Mouse (Mus musculus): ENCODE data around the gene Mta2.
"Not testable (repeated sequence)": the region's sequence is repeated elsewhere in the genome, so short reads cannot be mapped to it uniquely, and the experiment has no call there.

Mta2 gene

DNA sequence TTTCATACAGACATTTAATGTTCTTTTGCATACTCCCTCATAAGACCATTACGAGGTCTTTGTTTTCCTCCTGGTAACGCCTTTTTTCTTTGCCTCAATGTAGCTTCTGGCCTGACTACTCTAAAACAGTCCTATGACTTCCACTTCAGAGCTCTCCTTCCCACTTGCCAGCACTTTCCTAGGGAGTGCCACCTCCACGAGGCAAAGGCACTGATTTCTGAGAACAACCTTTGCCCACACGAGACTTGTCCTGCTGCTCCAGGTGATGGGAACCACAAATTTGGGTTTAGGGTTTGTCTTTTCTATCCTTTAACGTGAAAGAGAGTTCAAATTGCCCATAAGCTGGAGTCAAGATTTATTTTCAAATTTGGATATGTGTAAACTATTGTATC lies 24.5 kb downstream of the Mta2 start:
- no peak for DNase-seq (ENCODE audit: low read depth in 2 of 2, low spot score in 2 of 2)

DNA sequence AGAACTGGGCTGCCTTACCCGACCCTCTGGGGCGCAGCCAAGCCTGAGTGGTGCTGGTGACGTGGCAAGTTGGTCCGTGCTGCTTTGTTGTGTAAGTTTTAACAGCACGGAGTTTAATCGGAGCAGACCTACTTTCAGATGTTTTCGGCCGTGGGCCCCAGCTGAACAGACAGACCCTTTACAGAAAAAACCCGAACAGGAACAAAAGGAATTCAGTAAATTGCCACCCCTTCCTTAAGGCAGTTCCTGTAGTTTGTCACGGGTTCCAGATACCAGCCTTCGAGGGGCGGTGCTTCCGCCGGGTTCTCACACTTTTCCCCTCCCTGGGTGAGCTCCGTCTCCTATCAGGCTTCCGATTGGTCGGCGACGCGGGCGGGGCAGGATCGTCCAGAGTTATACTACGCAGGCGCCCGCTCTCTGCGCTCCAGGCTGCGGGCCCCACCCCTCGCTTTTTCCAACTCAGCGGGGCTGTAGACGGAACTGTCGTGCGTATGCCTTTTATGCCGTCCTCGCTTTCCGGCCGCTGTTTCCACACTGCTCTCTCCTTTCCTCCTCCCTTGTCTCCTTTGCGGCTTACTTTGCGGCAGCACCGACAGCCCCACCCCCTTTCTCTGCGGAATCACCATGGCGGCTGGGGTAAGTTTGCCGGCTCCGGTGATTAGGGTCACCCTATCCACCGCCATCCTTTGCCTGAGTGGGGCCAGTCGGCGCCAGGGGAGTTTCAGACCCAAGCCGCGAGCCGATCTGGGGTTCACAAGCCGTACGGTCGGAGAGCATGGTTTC lies 25.1 kb downstream of the Mta2 start, which contains the start of gene Eef1g:
Gene Eef1g (plus strand): TSS at position 452 of the 783 bp plus-strand sequence.
- DNase-seq (ENCODE audit: low read depth in 2 of 2, low spot score in 2 of 2) = peak; percentile 97 to 98

DNA sequence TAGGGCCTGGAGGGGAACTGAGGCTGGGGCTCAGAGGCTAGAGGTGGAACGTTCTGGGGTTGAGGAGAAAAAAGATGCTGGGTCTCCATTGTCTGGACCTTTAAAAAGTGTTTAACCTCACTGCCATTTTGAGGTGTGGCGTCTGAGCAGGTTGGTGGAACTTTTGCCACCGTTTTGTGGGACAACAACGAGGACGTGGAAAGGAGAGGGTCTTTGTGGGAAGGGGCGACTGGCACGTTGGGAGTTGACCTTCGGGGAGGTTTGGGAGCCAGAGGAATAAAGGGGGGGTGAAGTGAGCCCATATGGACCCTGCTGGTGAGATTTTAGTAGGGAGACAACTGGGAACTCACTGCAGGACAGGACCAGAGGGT lies 25.7 kb downstream of the Mta2 start:
- DNase-seq (ENCODE audit: low read depth in 2 of 2, low spot score in 2 of 2) = no peak

DNA sequence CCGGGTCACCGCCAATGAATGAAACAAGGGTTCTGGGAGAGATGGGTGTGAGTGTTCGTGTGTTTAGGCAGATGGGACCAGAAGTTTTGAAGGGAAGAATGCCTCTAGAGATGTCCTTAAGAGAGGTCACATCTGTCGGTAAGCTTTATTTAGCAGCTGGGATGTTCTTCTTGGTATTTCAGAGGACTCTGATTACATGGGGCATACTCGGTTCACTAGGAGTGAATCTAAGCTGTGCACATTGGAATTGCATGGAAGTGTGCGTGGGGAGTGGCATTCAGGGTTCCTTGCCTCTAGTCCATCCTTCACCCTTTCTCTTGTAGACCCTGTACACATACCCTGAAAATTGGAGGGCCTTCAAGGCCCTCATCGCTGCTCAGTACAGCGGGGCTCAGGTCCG lies 26.2 kb downstream of the Mta2 start:
- DNase-seq (ENCODE audit: low read depth in 2 of 2, low spot score in 2 of 2) = no peak

DNA sequence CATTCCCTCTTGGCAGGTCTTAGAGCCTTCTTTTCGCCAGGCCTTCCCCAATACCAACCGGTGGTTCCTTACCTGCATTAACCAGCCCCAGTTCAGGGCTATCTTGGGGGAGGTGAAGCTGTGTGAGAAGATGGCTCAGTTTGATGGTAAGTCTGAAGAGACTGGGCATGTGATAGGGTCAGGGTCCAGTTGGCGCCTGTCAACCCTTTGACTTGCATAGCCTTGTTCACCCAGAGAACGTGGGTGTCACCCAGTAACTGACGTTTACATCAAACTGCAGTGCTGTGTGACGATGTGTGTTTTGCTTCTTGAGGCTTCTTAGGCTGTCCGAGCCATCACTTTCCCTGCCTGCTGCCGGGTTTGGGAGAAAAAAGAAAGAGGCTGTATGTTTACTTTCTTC lies 30.8 kb downstream of the Mta2 start:
- not testable (repeated sequence) for DNase-seq (ENCODE audit: low read depth in 2 of 2, low spot score in 2 of 2)

DNA sequence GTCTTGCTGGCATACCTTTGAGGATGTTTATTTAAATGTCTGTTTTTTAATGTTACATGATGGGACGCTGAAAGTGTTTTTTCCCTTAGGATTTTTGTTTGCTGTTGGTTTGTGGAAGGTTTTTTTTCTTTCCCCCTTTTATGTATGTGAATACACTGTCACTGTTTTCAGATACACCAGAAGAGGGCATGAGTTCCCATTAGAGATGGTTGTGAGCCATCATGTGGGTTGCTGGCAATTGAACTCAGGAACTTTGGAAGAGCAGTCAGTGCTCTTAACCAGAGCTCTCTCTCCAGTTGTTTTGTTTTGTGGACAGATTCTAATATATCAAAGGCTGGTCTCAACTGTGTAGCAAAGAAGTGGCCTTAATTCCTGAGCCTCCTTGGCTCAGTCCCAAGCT lies 33.0 kb downstream of the Mta2 start:
- no peak for DNase-seq (ENCODE audit: low read depth in 2 of 2, low spot score in 2 of 2)

DNA sequence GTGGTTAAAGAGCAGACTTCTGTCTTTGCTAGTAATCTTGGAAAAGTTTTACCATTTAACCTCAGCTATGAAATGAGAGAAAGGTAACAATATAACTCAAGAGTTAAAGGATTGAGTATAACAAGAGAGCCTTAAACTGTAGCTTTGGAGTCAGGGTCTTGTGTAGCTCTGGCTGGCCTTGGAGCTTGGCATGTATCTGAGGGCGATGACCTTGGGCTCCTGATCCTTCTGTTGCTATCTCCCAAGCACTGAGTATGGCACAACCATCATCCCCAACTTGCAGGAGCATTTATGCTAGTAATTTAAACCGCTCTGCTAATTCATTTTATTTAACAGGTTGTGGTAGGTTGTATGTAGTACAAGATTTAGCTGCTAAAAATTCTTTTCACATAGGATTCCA lies 33.8 kb downstream of the Mta2 start:
- DNase-seq (ENCODE audit: low read depth in 2 of 2, low spot score in 2 of 2) = no peak

DNA sequence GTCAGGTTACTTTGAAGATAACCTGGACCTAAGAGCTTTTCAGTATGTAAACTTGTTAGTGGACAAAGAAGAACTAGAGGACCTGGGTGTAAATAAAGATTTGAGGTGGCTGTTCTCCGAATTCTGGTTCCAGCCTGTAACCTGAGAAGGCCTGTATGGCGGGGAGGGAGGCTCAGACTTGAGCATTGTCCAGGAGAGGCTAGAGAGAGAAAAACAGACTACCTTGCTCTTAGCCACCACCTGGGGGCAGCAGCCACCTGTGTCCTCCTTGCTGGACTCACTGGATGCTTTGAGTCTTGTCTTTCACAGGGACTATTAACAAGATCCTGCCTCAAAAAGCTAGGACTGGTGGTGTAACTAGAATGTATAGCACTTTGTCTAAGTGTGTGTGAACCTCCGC lies 34.9 kb downstream of the Mta2 start:
- DNase-seq (ENCODE audit: low read depth in 2 of 2, low spot score in 2 of 2) = no peak

DNA sequence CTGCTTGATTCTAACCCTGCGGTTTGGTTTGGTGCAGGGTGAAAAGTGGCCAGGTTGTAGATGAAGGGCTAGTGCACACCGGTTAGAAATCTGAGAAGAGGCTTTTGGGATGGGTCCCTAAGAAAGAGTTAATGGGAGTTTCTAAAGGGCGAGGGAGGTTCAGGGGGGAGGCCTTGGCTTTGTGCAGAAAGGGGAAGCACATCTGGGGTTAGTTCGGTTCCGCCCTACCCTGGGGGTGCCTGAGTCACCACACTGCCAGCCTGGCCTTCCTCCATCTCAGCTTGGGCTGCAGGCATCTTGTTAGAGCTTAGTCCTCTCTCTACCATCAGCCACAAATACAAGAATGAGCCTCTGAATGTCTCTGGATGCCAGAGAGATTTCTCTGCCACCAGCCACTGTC lies 39.1 kb downstream of the Mta2 start:
- no peak for DNase-seq (ENCODE audit: low read depth in 2 of 2, low spot score in 2 of 2)

DNA sequence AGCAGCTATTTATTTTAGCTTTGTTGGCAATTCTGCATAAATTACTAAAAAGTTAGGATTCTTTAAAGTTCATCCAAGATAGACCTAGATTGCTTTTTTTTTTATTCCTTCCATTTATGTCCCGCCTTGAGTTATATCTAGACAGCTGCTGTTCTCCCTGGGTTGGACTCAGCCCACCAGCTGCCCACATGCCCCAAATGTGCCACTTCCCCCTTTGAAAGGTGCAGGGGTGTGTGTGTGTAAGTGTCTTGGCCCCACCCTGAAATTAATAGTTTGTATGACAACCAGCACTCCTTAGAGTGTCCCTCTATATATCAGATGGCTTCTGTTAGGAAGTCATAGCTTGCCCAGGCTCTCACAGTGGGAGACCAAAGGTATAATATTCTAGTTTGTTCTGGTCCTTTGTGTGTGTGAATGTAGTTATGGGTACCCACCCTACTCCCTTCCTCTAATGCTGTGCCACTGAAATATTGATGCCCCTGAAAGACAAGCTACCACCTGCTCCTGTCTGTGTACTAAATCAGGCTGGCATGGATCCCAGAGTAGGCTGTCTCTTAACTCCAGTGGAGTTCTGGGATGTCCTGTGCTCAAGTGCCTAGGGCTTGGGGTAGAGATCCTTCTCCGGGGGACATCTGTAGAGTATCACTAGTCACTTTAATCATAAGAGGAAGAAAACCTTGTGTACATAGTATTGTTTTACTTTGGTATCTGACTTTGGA lies 39.9 kb downstream of the Mta2 start:
- DNase-seq (ENCODE audit: low read depth in 2 of 2, low spot score in 2 of 2) = no peak

DNA sequence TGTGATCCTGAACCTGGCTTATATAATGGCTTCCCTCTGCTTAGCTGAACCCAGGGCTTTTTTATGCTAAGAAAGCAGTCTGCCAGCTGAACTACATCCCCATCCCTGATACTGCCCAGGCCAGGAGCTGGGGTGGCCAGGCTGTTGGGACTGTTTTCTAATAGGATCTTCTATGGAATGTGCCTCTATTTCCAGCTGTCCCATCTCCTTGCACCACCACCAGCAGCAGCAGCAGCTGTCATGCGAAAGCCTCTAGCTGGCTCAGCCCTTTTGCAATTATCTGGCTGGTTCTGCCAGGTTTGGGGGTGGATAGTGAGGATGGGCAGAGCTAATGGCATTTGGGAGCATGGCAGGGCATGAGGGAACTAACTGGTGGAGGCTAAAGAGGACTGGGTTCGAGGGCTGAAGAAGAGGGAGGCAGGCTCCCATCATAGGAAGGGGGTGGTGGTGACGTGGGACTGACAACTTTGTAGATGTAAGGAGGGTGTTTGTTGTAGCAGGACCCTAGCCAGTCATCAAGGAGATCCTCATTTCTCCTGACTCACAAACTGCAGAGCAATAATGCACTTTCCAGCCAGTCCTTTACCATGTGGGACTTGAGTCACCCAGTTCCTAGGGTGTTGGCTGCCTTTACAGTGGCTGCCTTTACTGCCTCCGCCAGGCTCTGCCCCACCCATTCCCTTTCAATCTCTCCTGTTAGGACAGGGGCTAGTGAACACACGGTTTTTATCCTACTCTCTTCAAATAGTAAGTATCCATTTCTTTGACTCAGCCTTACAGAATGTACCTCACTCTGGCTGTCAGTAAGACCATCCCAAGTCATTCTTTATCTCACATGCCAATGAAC lies 40.9 kb downstream of the Mta2 start:
- no peak for DNase-seq (ENCODE audit: low read depth in 2 of 2, low spot score in 2 of 2)

DNA sequence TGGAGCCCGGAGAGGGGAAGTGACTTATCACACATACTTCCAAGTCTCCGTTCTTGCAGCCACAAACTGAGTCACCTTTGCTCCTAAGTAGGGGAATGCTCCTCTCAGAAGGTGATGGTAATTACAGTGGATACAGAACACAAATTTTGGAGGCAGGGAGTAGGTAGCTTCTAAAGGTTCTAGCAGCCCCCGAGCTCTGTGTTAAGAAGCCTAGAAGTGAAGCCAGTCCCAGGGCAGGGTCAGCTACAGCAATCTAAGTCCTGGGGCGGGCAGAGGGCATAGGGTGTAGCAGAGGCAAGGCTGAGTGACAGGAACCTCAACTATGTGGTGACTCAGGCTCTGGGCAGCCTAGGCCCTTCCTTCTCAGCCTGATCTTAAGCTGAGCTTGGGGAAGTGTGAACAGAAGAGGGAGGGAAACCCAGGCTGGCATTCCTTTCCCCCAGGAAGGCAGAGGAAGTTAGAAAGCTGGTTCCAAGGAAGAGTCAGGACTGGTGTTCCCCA lies 41.5 kb downstream of the Mta2 start:
- DNase-seq (ENCODE audit: low read depth in 2 of 2, low spot score in 2 of 2) = no peak

DNA sequence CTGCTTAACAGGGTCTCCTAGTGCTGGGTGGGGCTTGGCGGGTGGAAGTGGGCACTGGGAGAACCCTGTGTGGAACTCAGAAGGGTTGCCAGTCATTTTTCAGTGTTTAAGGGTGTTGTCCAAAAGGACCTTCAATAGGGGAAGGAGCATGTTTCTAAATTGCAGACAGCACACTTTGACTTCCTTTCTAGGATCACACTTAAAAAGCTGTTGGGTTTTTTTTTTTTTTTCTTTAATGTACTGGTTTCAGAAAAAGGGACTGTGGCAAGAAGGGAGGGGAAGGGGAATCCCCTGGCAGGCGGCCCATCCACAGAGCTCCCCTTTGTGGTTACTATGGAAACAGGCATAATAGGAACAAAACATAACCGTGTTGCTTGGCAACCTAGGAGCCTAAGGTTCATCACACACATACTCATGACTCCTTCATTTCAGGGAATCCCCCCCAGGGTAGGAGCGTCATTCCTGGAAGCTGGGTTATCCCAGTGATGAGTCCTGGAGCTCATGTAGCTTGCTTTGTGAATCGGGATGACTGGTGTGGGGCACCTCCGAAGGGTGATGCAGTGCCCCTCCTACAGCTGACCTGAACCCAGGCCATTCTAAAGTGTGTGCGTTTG lies 42.7 kb downstream of the Mta2 start:
- DNase-seq (ENCODE audit: low read depth in 2 of 2, low spot score in 2 of 2) = peak; percentile 84 to 87

DNA sequence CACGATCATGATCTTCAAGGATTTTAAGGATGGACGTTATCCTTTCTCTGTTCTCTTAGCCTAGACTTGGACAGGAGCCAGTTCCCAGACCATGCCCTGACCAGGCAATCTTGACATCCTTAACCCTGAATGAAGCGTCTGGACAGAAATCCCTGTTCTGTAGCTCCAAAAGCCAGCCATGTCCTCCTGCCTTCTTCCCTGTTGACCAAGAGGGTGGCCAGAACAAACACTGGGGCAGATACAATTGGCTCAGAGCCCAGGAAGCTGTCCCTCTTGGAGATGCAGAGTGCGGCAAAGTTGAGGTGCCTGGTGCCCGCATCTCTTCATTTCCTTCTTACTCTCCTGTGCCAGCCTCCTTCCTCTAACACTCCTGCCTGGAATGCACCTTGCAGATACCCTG lies 44.2 kb downstream of the Mta2 start:
- DNase-seq (ENCODE audit: low read depth in 2 of 2, low spot score in 2 of 2) = no peak

DNA sequence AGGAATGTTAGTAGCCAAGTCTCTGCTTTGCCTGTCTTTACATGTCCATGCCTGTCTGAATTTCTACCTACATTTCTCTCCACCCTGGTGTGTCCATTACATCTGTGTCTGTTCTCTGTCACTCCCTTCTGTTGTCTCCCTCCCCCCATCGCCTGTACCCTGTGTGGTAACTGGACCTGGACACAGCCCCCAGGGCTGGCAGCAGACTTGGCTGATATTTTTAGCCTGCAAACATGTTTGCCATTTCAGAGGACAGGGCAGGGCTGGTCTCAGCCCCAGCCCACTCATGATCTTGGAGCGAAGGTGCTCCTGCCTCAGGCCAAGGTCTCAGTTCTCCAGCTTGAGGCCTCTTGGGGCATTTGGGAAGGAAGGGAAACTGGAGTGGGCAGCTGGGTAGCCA lies 46.1 kb downstream of the Mta2 start:
- no peak for DNase-seq (ENCODE audit: low read depth in 2 of 2, low spot score in 2 of 2)

DNA sequence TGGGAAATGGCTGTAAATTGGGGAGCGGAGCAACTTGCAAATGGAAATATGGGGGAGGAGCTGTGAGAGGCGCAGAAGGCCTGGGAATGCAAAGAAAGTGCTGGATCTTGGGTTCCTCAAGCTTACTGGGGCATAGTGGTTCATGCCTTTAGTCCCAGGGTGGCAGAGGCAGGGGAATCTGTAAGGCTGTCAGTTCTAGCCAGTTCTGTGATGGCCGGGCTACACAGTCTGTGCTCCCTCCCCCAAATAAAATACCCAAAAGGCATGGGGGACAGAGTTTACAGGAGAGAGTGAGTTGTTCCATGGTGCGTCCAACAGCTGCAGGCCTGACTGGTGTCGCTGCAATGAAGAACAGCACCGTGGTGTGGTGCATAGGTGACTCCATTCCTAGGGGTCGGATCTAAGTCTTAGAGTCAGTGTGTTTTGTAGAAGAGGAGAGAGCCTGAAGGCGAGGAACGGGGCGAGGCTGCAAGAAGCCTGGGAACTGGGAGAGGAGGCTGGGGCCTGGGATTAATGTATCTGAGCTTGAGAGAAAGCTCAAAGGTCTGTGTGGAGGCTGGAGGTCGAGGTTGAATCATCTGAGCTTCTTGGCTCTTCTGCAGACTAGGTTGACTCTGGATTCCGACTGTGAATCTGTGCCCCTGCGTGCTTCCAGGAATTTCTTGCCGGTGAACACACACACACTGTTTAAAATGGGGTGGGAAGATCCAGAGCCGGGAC lies 46.8 kb downstream of the Mta2 start:
- DNase-seq (ENCODE audit: low read depth in 2 of 2, low spot score in 2 of 2) = no peak

DNA sequence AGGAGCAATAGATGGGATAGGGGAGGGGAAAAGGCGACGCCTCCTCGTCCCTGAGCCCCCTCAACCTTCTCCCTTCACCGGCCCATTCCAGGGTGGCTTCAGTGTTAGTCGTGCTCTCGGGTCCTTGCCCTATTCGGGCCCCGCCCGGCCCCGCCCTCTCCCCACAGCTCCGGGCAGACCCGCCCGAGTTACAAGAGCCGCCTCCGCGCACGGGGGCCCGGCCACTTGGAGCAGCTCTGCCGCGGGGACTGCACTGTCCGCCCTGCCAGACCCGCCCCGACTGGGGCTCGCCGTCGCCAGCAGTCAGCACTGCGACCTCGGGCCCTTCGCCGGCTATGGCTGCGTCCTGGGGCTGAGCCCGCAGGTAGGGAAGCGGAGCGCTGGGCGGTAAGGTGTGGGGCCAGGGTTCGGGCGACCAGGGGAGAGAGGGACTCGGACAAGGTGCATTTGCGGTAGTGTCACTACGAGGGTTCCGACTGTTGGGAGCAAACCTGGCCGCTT lies 47.4 kb downstream of the Mta2 start, which contains the start of gene Ahnak:
Gene Ahnak (plus strand): TSS at position 219 of the 501 bp plus-strand sequence.
- DNase-seq (ENCODE audit: low read depth in 2 of 2, low spot score in 2 of 2) = no peak

DNA sequence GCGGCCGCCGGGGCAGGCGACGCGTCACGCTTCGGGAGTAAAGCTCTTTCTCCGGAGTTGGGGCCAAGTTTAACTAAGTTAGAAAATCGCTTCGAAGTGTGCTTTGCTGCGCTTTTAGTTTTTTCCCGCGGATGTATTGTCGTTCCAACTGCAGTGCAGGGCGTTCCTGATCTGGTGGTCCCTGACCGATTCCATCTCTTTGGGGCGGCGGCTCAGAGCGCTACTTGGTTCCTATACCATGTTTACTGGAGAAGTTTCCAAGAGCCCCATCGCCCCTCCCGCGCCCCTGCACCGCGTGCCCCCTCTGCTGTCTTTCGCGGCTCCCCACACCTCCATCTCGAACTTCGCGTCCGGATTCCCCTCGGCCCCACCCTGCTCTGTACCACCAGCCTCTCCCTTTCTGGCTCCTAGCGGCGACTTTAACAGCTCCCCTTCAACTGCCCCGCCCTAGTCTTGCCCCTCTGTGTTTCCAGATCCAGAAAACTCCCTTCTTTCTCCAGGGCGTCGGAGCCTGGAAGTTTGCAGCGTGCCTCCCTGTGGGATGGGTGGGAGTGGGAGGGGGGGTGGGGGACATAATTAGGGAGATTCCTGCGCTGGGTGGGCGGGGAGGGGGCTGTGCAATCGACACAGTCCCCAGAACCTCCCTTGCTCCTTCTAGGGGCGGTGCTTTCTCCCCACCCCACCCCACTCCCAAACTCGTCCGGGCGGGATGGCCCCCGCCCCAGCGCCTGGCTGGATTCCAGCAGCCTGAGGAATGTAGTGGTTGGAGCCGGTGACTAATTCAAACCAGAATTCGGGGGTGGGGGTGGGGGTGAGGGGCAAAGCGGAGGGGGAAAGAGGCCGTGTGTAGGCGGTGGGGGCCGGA lies 48.1 kb downstream of the Mta2 start:
- DNase-seq (ENCODE audit: low read depth in 2 of 2, low spot score in 2 of 2) = peak; percentile 37 to 43

DNA sequence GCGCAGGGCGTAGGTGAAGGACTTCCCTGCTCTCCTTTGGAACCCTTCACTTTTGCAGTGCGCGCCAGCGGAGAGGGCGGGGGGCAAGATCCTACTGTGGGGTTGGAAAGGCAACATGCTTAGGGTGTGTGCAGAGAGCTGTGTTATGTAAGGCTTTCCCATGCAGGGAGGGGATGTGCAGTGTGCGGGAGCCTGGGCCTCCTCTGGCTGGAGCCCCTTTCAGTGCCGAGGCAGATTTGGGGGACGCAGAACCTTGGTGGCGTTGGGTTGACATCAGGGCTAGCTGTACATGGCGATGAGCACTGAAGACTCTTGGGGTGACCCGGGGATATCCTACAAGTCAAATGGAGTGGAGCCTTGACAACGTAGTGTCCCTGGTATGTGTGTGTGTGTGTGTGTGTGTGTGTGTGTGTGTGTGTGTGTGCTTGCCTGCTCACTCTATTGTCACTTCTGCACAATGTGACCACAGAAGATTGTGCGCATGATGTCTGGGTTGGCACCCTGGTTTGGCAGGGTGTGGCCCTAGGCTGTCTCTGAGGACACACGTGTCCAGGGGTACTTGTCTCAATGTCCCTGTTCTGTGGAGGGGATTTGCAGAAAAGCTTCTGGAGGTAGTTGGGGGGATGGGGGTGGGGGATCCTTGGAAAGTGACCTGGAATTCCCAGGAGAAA lies 48.9 kb downstream of the Mta2 start:
- no peak for DNase-seq (ENCODE audit: low read depth in 2 of 2, low spot score in 2 of 2)

All from CD8-positive naive resting alpha-beta T cell, adult 2 months (primary cell).